12 mouse cellular contexts compared by ENCODE assay signal in the genomic region with DNA sequence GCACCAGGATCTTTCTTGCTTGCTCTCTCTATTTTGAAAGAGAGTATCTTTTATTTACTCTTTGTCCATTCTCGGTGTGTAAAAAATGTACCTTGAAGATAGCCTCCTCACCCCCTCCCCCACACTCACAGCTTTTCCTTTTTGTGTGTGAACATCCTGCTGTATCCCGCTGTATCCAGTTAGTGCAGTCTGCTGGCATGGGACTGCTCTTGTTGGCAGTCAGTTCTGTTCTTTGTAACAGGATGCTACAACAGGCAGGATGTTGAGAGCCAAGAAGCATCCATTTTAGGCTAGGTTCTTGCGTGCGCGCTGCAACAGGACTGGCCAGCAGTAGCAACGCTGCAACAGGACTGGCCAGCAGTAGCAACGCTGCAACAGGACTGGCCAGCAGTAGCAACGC. TPM values are rescaled to one million over a fixed set of nuclear protein-coding genes. Genes with fewer than 3 reads are reported as not detected.
DNase-seq lines count a peak whose midpoint lies in the region; TF ChIP-seq lines count a peak whose summit lies in the region.
"Had no signal": no experiment of that assay in that cellular context is flagged by ENCODE, and none has a peak within 500 bp of the region (broad histone marks: within the 10 kb centered on the region; RNA-seq: fewer than 3 reads in every experiment).

No protein-coding gene starts in this region.

- peak; percentile 37 for DNase-seq in kidney, adult 2 months
- DNase-seq in kidney, adult 8-10 months: no peak
- DNase-seq in right cerebral cortex, adult 18-20 months: peak; percentile 12
- DNase-seq in right cerebral cortex, postnatal 14 days: no peak
- peak; percentile 10 to 20 for DNase-seq in heart, postnatal 36 days
- DNase-seq in testis, postnatal 10 days (ENCODE audit: low spot score): peak; percentile 48
- DNase-seq in thymus, postnatal 14 days: no peak

- no peak for TF ChIP-seq CTCF in kidney, adult 2 months (conservative IDR thresholded peaks at IDR 0.05; ENCODE audit: insufficient read depth, insufficient read length, low read depth, low read length)

- intact Hi-C loops in heart, postnatal 36 days (cut with DNase I): loop anchor here (10.0 kb wide), 1 partner anchor 212 kb away; a partner anchor contains a TSS

- peaks cover 6% of the 10 kb centered on the region for H3K4me1 ChIP-seq in kidney, adult 2 months (ENCODE audit: control insufficient read depth, insufficient read depth, low read length)

- WGBS in kidney, adult 2 months: 81% methylated on average over 8 of the region's 8 CpGs

- no peaks in the 10 kb centered on the region for H3K27me3 ChIP-seq in kidney, adult 2 months (replicated peaks; ENCODE audit: control insufficient read depth, insufficient read depth, low read length)
- H3K27me3 ChIP-seq: liver, embryonic 15.5 days had no signal

- no peak overlapping the region for H3K4me3 ChIP-seq in kidney, adult 2 months (ENCODE audit: insufficient read depth, low read depth, low read length)
- H3K4me3 ChIP-seq: erythroblast, embryonic 14.5 days; liver, embryonic 15.5 days; midbrain, embryonic 10.5 days had no signal

- H3K27ac ChIP-seq in kidney, adult 2 months (ENCODE audit: insufficient read depth, low read depth, low read length): no peak overlapping the region
- H3K27ac ChIP-seq: liver, embryonic 15.5 days; midbrain, embryonic 10.5 days had no signal

- H3K36me3 ChIP-seq in kidney, adult 2 months (ENCODE audit: control insufficient read depth, insufficient read depth, low read length): no peaks in the 10 kb centered on the region

- TF ChIP-seq POLR2A in kidney, adult 2 months (IDR thresholded peaks at IDR 0.05; ENCODE audit: low read depth, low read length): no peak

RNA-seq across cellular contexts. Expression of a gene that starts 3.9 kb away (rescaled TPM):
- polyA plus RNA-seq in kidney, adult 2 months (2012; rRNA removed): 2.0 TPM in 2 replicates
- total RNA-seq in heart, postnatal 36 days (2021): 1 to 10 TPM; 2.9 to 3.1 TPM
- polyA plus RNA-seq: erythroblast, embryonic 14.5 days had no signal

RNA-seq across cellular contexts. Expression of a gene that starts 11.5 kb away (rescaled TPM):
- polyA plus RNA-seq in kidney, adult 2 months (2012; rRNA removed): 0.03 TPM in 1 of 2 replicates, not detected in the other
- not detected for total RNA-seq in heart, postnatal 36 days (2021)
- total RNA-seq: granulocyte monocyte progenitor cell, adult 5-6 weeks had no signal
- polyA plus RNA-seq: erythroblast, embryonic 14.5 days; liver, embryonic 15.5 days; stomach, embryonic 14.5 days had no signal

RNA-seq across cellular contexts. Expression of a gene that starts 23.1 kb away (rescaled TPM):
- polyA plus RNA-seq in kidney, adult 2 months (2012; rRNA removed): not detected in 2 replicates
- not detected for total RNA-seq in heart, postnatal 36 days (2021)
- polyA plus RNA-seq: erythroblast, embryonic 14.5 days; liver, embryonic 15.5 days; midbrain, embryonic 10.5 days; stomach, embryonic 14.5 days had no signal

RNA-seq across cellular contexts. Expression of a gene that starts 23.9 kb away (rescaled TPM):
- polyA plus RNA-seq in kidney, adult 2 months (2012; rRNA removed): 0.45 and 0.46 TPM in 2 replicates
- 1 to 10 TPM; 2.4 to 3.0 TPM for total RNA-seq in heart, postnatal 36 days (2021)
- polyA plus RNA-seq: erythroblast, embryonic 14.5 days had no signal

RNA-seq across cellular contexts. Expression of a gene that starts 43.4 kb away (rescaled TPM):
- 0.19 and 0.28 TPM in 2 replicates for polyA plus RNA-seq in kidney, adult 2 months (2012; rRNA removed)
- under 1 TPM; 0.16 to 0.33 TPM for total RNA-seq in heart, postnatal 36 days (2021)
- polyA plus RNA-seq: erythroblast, embryonic 14.5 days had no signal

Comparison
In these comparisons a context has a peak if more than half of its experiments do, and no peak if none do; other contexts are left out.
1. DNase-seq: peak in kidney, adult 2 months (single experiment), right cerebral cortex, adult 18-20 months (single experiment), heart, postnatal 36 days (2 of 2) and testis, postnatal 10 days (single experiment); none in kidney, adult 8-10 months (0 of 2), right cerebral cortex, postnatal 14 days (single experiment) and thymus, postnatal 14 days (single experiment).